Mouse (Mus musculus): ENCODE results near the gene Eif2s1. TPM values are rescaled to one million over a fixed set of nuclear protein-coding genes. Genes with fewer than 3 reads are reported as not detected.
"Not testable (repeated sequence)": the region's sequence is repeated elsewhere in the genome, so short reads cannot be mapped to it uniquely, and the experiment has no call there.

The Eif2s1 gene
- total RNA-seq, 1 experiment, result 184 TPM

DNA sequence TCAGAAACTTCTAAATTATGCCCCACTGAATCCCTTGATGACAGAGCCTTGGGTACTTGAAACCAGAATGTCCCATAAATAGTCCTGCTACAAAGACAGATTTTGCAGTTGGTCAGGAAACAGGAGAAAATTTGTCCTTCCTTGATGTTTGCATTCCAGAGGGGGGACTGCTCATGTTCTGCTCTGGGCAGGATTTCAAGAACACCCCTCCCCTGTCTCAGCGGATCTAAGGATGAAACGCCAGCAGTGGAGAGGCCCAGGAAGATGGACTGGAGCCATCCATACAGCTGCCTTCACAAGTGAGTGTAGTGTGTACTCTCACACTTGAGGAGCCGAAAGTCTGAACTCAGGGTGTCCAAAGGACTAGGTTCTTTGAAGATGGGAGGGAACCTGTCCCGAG is 59.8 kb downstream of the Eif2s1 start:
- Histone ChIP-seq H3K4me3 (ENCODE audit: insufficient read depth in 1 of 2, low read depth in 1 of 2, low read length in 2 of 2, poor library complexity in 1 of 2, severe bottlenecking in 1 of 2) (no peak overlapping the region), H3K4me1 (ENCODE audit: control insufficient read depth in 2 of 2, insufficient read depth in 2 of 2, low read length in 2 of 2, poor library complexity in 1 of 2) (no peaks in the 10 kb centered on the region), H3K36me3 (ENCODE audit: control insufficient read depth, insufficient read depth, low read length, poor library complexity, severe bottlenecking) (no peaks in the 10 kb centered on the region), H3K27ac (ENCODE audit: insufficient read depth, low read depth, low read length, poor library complexity, severe bottlenecking) (no peak overlapping the region), H3K9ac (ENCODE audit: insufficient read depth, low read depth, low read length, poor library complexity, severe bottlenecking) (no peak overlapping the region), H3K9me3 (ENCODE audit: control insufficient read depth, insufficient read depth, low read depth, low read length) (no peaks in the 10 kb centered on the region)
- DNase-seq (ENCODE audit: low read depth, low spot score), result no peak
- in situ Hi-C loops (cut with MboI; ENCODE audit: low sequenced_read_pairs in 2 of 2, unreplicated experiment in 2 of 2), result loop anchor here in 1 of 2 experiments (5.0 kb wide), 1 partner anchor 176 kb away; no protein-coding TSS in a partner anchor
- no peak for TF ChIP-seq CHD2 (IDR thresholded peaks at IDR 0.05; ENCODE audit: low read depth, low read length)
- no peak for TF ChIP-seq ZNF384 (IDR thresholded peaks at IDR 0.05; ENCODE audit: low read depth, low read length)
- no peak for TF ChIP-seq ZC3H11A (IDR thresholded peaks at IDR 0.05; ENCODE audit: borderline replicate concordance, low read depth, low read length)

DNA sequence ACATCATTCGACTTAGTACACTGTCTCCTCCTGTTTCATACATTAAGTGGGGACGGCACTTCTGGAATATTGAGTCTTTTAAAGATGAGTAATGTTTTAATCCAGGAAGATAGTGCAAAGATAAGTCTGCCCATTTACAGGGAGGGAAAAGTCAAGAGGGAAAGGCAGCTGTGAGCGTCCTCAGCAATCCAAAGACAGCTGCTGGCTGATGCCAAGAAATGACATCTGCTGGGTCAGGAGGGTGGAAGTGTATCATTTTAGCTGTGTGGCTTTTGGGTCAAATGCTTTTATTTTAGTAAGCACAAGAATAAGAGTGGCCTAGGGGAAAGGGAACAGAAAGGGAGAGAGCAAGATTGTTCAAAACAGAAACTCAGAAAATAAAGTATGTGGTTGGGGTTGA is 60.4 kb downstream of the Eif2s1 start:
- H3K4me1 ChIP-seq (ENCODE audit: control insufficient read depth in 2 of 2, insufficient read depth in 2 of 2, low read length in 2 of 2, poor library complexity in 1 of 2), result no peaks in the 10 kb centered on the region
- H3K27ac ChIP-seq (ENCODE audit: insufficient read depth, low read depth, low read length, poor library complexity, severe bottlenecking), result no peak overlapping the region
- TF ChIP-seq MAFK (IDR thresholded peaks at IDR 0.05; ENCODE audit: insufficient read depth, low read depth, low read length), result no peak
- no peak for TF ChIP-seq CHD2 (IDR thresholded peaks at IDR 0.05; ENCODE audit: low read depth, low read length)
- TF ChIP-seq HCFC1 (IDR thresholded peaks at IDR 0.05; ENCODE audit: borderline replicate concordance, insufficient read depth, low read length), result no peak
- TF ChIP-seq ZNF384 (IDR thresholded peaks at IDR 0.05; ENCODE audit: low read depth, low read length), result no peak
- no peak for TF ChIP-seq ZC3H11A (IDR thresholded peaks at IDR 0.05; ENCODE audit: borderline replicate concordance, low read depth, low read length)
- no peak for DNase-seq (ENCODE audit: low read depth, low spot score)
- no peak overlapping the region for H3K4me3 ChIP-seq (ENCODE audit: insufficient read depth in 1 of 2, low read depth in 1 of 2, low read length in 2 of 2, poor library complexity in 1 of 2, severe bottlenecking in 1 of 2)
- in situ Hi-C loops (cut with MboI; ENCODE audit: low sequenced_read_pairs in 2 of 2, unreplicated experiment in 2 of 2), result loop anchor here in 1 of 2 experiments (5.0 kb wide), 1 partner anchor 175 kb away; no protein-coding TSS in a partner anchor
- H3K9ac ChIP-seq (ENCODE audit: insufficient read depth, low read depth, low read length, poor library complexity, severe bottlenecking), result no peak overlapping the region
- H3K36me3 ChIP-seq (ENCODE audit: control insufficient read depth, insufficient read depth, low read length, poor library complexity, severe bottlenecking), result no peaks in the 10 kb centered on the region
- no peaks in the 10 kb centered on the region for H3K9me3 ChIP-seq (ENCODE audit: control insufficient read depth, insufficient read depth, low read depth, low read length)

DNA sequence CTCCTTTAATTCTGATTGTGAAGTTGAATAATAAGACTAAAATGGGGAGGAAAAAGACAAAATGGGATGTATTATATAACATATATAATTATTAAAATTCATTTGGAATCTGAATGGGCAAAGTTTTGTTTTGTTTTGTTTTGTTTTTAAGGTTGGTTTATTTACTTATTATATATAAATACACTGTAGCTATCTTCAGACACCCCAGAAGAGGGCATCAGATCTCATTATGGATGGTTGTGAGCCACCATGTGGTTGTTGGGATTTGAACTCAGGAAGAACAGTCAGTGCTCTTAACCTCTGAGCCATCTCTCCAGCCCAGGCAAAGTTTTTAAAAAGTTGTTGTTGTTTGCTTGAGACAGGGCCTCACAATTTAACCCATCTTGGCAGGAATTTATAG is 61.4 kb downstream of the Eif2s1 start:
- in situ Hi-C loops (cut with MboI; ENCODE audit: low sequenced_read_pairs in 2 of 2, unreplicated experiment in 2 of 2), result loop anchor here in 1 of 2 experiments (5.0 kb wide), 1 partner anchor 174 kb away; no protein-coding TSS in a partner anchor
- DNase-seq (ENCODE audit: low read depth, low spot score); H3K27ac ChIP-seq (ENCODE audit: insufficient read depth, low read depth, low read length, poor library complexity, severe bottlenecking); H3K4me1 ChIP-seq (ENCODE audit: control insufficient read depth in 2 of 2, insufficient read depth in 2 of 2, low read length in 2 of 2, poor library complexity in 1 of 2); H3K9ac ChIP-seq (ENCODE audit: insufficient read depth, low read depth, low read length, poor library complexity, severe bottlenecking); H3K36me3 ChIP-seq (ENCODE audit: control insufficient read depth, insufficient read depth, low read length, poor library complexity, severe bottlenecking); H3K4me3 ChIP-seq (ENCODE audit: insufficient read depth in 1 of 2, low read depth in 1 of 2, low read length in 2 of 2, poor library complexity in 1 of 2, severe bottlenecking in 1 of 2); H3K9me3 ChIP-seq (ENCODE audit: control insufficient read depth, insufficient read depth, low read depth, low read length): not testable (repeated sequence)

DNA sequence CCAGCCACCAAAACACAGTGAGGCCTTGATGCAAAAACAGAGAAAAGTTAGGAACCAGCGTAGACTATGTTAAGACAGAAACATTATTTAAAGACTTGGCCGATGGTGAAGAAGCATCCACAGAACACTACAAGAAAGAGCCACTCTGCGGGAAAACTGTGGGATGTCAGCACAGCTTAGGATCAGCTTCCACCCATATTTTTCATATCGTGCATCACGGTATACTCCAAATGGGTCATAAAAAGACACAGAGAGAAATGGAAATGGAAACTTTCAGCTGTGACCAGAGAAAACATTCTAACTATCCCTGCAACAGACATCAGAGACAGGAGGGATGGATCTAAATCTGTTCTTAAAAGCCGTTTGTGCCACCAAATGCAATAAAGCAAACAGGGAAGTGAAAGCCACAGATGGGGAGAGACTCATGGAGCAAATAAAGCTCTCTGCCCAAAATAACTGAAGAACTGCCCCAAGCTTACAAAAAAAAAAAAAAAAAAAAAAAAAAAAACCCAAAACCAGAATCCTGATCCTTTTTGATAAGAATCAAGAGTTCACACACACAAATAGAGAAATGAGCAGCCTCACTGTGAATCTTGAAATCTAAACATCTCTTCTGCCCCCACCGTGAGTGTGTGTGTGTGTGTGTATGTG is 62.0 kb downstream of the Eif2s1 start:
- no peak for DNase-seq (ENCODE audit: low read depth, low spot score)
- no peaks in the 10 kb centered on the region for H3K9me3 ChIP-seq (ENCODE audit: control insufficient read depth, insufficient read depth, low read depth, low read length)
- no peak overlapping the region for H3K4me3 ChIP-seq (ENCODE audit: insufficient read depth in 1 of 2, low read depth in 1 of 2, low read length in 2 of 2, poor library complexity in 1 of 2, severe bottlenecking in 1 of 2)
- H3K27ac ChIP-seq (ENCODE audit: insufficient read depth, low read depth, low read length, poor library complexity, severe bottlenecking), result no peak overlapping the region
- H3K36me3 ChIP-seq (ENCODE audit: control insufficient read depth, insufficient read depth, low read length, poor library complexity, severe bottlenecking), result no peaks in the 10 kb centered on the region
- no peak overlapping the region for H3K9ac ChIP-seq (ENCODE audit: insufficient read depth, low read depth, low read length, poor library complexity, severe bottlenecking)
- in situ Hi-C loops (cut with MboI; ENCODE audit: low sequenced_read_pairs in 2 of 2, unreplicated experiment in 2 of 2), result loop anchor here in 1 of 2 experiments (5.0 kb wide), 1 partner anchor 174 kb away; no protein-coding TSS in a partner anchor
- no peaks in the 10 kb centered on the region for H3K4me1 ChIP-seq (ENCODE audit: control insufficient read depth in 2 of 2, insufficient read depth in 2 of 2, low read length in 2 of 2, poor library complexity in 1 of 2)
- TF ChIP-seq HCFC1 (IDR thresholded peaks at IDR 0.05; ENCODE audit: borderline replicate concordance, insufficient read depth, low read length) (no peak), MAFK (IDR thresholded peaks at IDR 0.05; ENCODE audit: insufficient read depth, low read depth, low read length) (no peak), CHD2 (IDR thresholded peaks at IDR 0.05; ENCODE audit: low read depth, low read length) (no peak), ZC3H11A (IDR thresholded peaks at IDR 0.05; ENCODE audit: borderline replicate concordance, low read depth, low read length) (no peak), ZNF384 (IDR thresholded peaks at IDR 0.05; ENCODE audit: low read depth, low read length) (no peak)

DNA sequence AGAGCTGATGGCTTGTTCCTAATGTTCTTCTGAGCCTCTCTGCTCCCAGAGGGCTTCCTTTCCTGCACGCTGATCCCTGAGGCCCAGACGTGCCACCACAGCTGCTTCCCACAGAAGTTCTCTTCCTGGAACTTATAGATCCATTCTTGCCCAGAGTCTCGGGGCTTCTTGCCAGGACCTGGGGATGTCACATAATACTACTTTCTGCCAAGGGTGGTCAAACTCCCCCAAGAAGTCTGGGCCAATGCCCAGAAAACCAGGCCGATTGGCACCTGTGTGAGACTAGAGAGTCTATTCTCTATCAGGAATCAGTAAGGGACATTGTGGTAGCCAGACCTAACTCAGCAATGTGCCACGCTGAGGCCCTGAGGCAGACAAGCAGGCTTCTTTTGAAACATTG is 65.7 kb downstream of the Eif2s1 start:
- in situ Hi-C loops (cut with MboI; ENCODE audit: low sequenced_read_pairs in 2 of 2, unreplicated experiment in 2 of 2), result no loop called here
- no peak overlapping the region for H3K27ac ChIP-seq (ENCODE audit: insufficient read depth, low read depth, low read length, poor library complexity, severe bottlenecking)
- TF ChIP-seq ZC3H11A (IDR thresholded peaks at IDR 0.05; ENCODE audit: borderline replicate concordance, low read depth, low read length) (no peak), ZNF384 (IDR thresholded peaks at IDR 0.05; ENCODE audit: low read depth, low read length) (no peak), MAFK (IDR thresholded peaks at IDR 0.05; ENCODE audit: insufficient read depth, low read depth, low read length) (no peak), CHD2 (IDR thresholded peaks at IDR 0.05; ENCODE audit: low read depth, low read length) (no peak), HCFC1 (IDR thresholded peaks at IDR 0.05; ENCODE audit: borderline replicate concordance, insufficient read depth, low read length) (no peak)
- DNase-seq (ENCODE audit: low read depth, low spot score), result no peak
- H3K4me1 ChIP-seq (ENCODE audit: control insufficient read depth in 2 of 2, insufficient read depth in 2 of 2, low read length in 2 of 2, poor library complexity in 1 of 2), result no peaks in the 10 kb centered on the region
- no peak overlapping the region for H3K4me3 ChIP-seq (ENCODE audit: insufficient read depth in 1 of 2, low read depth in 1 of 2, low read length in 2 of 2, poor library complexity in 1 of 2, severe bottlenecking in 1 of 2)
- H3K9ac ChIP-seq (ENCODE audit: insufficient read depth, low read depth, low read length, poor library complexity, severe bottlenecking), result no peak overlapping the region
- no peaks in the 10 kb centered on the region for H3K9me3 ChIP-seq (ENCODE audit: control insufficient read depth, insufficient read depth, low read depth, low read length)
- H3K36me3 ChIP-seq (ENCODE audit: control insufficient read depth, insufficient read depth, low read length, poor library complexity, severe bottlenecking), result no peaks in the 10 kb centered on the region
